Mouse (Mus musculus) kidney, adult 2 months (tissue): ENCODE results near the gene Inf2. TPM values are rescaled to one million over a fixed set of nuclear protein-coding genes. Genes with fewer than 3 reads are reported as not detected.

Source experiments
- DNase-seq: peaks from one replicate; pipeline ENCODE4 v3.0.0; 2021
- H3K27ac ChIP-seq: fragments of 200-500 bp; 2 replicates; pipeline ENCODE4 v1.5.1; 2012; ENCODE audit warnings: low read depth, low read length, control low read depth, inconsistent platforms; ENCODE audit not compliant: insufficient read depth
- H3K27me3 ChIP-seq: fragments of 200-500 bp; replicated peaks from 2 replicates; pipeline ENCODE4 v1.6.1; 2012; ENCODE audit warnings: mild to moderate bottlenecking, moderate library complexity, low read length, inconsistent platforms; ENCODE audit not compliant: control insufficient read depth, insufficient read depth
- H3K36me3 ChIP-seq: fragments of 200-500 bp; 2 replicates; pipeline ENCODE4 v1.6.1; 2012; ENCODE audit warnings: mild to moderate bottlenecking, moderate library complexity, low read length, inconsistent platforms; ENCODE audit not compliant: control insufficient read depth, insufficient read depth
- H3K4me1 ChIP-seq: fragments of 200-500 bp; 2 replicates; pipeline ENCODE4 v1.6.1; 2011; ENCODE audit warnings: low read length; ENCODE audit not compliant: control insufficient read depth, insufficient read depth
- H3K4me3 ChIP-seq: fragments of 200-500 bp; 2 replicates; pipeline ENCODE4 v1.5.1; 2011; ENCODE audit warnings: mild to moderate bottlenecking, low read depth, low read length, control low read depth; ENCODE audit not compliant: insufficient read depth
- CTCF ChIP-seq: fragments of 200-500 bp; conservative IDR thresholded peaks from 2 replicates; pipeline ENCODE4 v1.5.1; 2011; ENCODE audit warnings: low read depth, mild to moderate bottlenecking, control low read depth, low read length, moderate library complexity, mixed read lengths; ENCODE audit not compliant: insufficient read depth, insufficient read length
- POLR2A ChIP-seq: fragments of 200-500 bp; IDR thresholded peaks from one replicate; pipeline ENCODE4 v1.6.1; 2011; ENCODE audit warnings: low read depth, low read length, control low read depth
- WGBS: fragments of 180-500 bp; shearing (Covaris S2); methylation state at CpG from one replicate; pipeline ENCODE4 v1.1.7; 2018; 5-methylcytosine and 5-hydroxymethylcytosine counted together
- polyA plus RNA-seq: library from polyadenylated mRNA; depleted of rRNA; stranded (reverse); fragments of >200 nt; gene quantifications from 2 replicates; pipeline ENCODE4 v1.2.3, GENCODE M21; 2012

Inf2 gene
- polyA plus RNA-seq, 1 experiment: 9.6 TPM

- H3K27ac ChIP-seq: no peak overlapping the region
- 85% methylated on average over 5 of the region's 5 CpGs for WGBS
- no peak overlapping the region for H3K4me3 ChIP-seq
- no peak for DNase-seq
- no peaks in the 10 kb centered on the region for H3K4me1 ChIP-seq
- TF ChIP-seq POLR2A (no peak), CTCF (no peak; the same call in 1 of the 2 replicates)
- no peaks in the 10 kb centered on the region for H3K36me3 ChIP-seq
- H3K27me3 ChIP-seq: no peaks in the 10 kb centered on the region
Observed at GRCm38 (mm10) chr12:112604022-112604421, 15.4 kb downstream of the Inf2 start.

- H3K4me3 ChIP-seq: no peak overlapping the region
- TF ChIP-seq POLR2A: no peak
- TF ChIP-seq CTCF: peak; percentile 28; the same call in 1 of the 2 replicates
- DNase-seq: no peak
- no peak overlapping the region for H3K27ac ChIP-seq
- no peaks in the 10 kb centered on the region for H3K4me1 ChIP-seq
- H3K27me3 ChIP-seq: no peaks in the 10 kb centered on the region
- H3K36me3 ChIP-seq: no peaks in the 10 kb centered on the region
- WGBS: 71% methylated on average over 20 of the region's 20 CpGs
Observed at GRCm38 (mm10) chr12:112604709-112605649, 16.4 kb downstream of the Inf2 start.

GRCm38 (mm10) chr12:112605766-112606165 is 17.2 kb downstream of the Inf2 start:
- peak; percentile 71 for DNase-seq
- Histone ChIP-seq H3K27ac (no peak overlapping the region), H3K27me3 (no peaks in the 10 kb centered on the region), H3K4me1 (no peaks in the 10 kb centered on the region), H3K36me3 (no peaks in the 10 kb centered on the region), H3K4me3 (no peak overlapping the region)
- WGBS: 47% methylated on average over 6 of the region's 6 CpGs
- no peak for TF ChIP-seq POLR2A
- TF ChIP-seq CTCF: peak; percentile 98; the same call in 1 of the 2 replicates

- Histone ChIP-seq H3K36me3 (no peaks in the 10 kb centered on the region), H3K4me3 (no peak overlapping the region), H3K27me3 (no peaks in the 10 kb centered on the region), H3K4me1 (no peaks in the 10 kb centered on the region), H3K27ac (no peak overlapping the region)
- no peak for DNase-seq
- 68% methylated on average over 6 of the region's 6 CpGs for WGBS
- TF ChIP-seq CTCF (no peak), POLR2A (no peak)
Observed at GRCm38 (mm10) chr12:112606998-112607397, 18.4 kb downstream of the Inf2 start.

GRCm38 (mm10) chr12:112609031-112609430 is 20.4 kb downstream of the Inf2 start:
- no peaks in the 10 kb centered on the region for H3K27me3 ChIP-seq
- H3K27ac ChIP-seq: no peak overlapping the region
- 64% methylated on average over 10 of the region's 10 CpGs for WGBS

GRCm38 (mm10) chr12:112616668-112617067 is 28.1 kb downstream of the Inf2 start:
- 62% methylated on average over 9 of the region's 9 CpGs for WGBS
- H3K36me3 ChIP-seq: no peaks in the 10 kb centered on the region
- TF ChIP-seq CTCF: no peak
- TF ChIP-seq POLR2A: no peak
- no peak overlapping the region for H3K27ac ChIP-seq
- no peaks in the 10 kb centered on the region for H3K27me3 ChIP-seq
- no peak overlapping the region for H3K4me3 ChIP-seq
- no peak for DNase-seq
- H3K4me1 ChIP-seq: 0 out of 2 replicates have a peak, but pooled peaks cover 10% of the 10 kb centered on the region

More at GRCm38 (mm10) chr12:112609031-112609430, 20.4 kb downstream of the Inf2 start:
- no peak for TF ChIP-seq CTCF
- TF ChIP-seq POLR2A: no peak
- H3K4me3 ChIP-seq: no peak overlapping the region
- peak; percentile 45 for DNase-seq
- H3K36me3 ChIP-seq: no peaks in the 10 kb centered on the region
- no peaks in the 10 kb centered on the region for H3K4me1 ChIP-seq

- no peak for DNase-seq
Observed at GRCm38 (mm10) chr12:112617184-112617583, 28.6 kb downstream of the Inf2 start.

More at GRCm38 (mm10) chr12:112617184-112617583, 28.6 kb downstream of the Inf2 start:
- no peak for TF ChIP-seq POLR2A
- no peak for TF ChIP-seq CTCF
- Histone ChIP-seq H3K4me3 (no peak overlapping the region), H3K27me3 (no peaks in the 10 kb centered on the region), H3K27ac (no peak overlapping the region), H3K4me1 (0 out of 2 replicates have a peak, but pooled peaks cover 10% of the 10 kb centered on the region), H3K36me3 (no peaks in the 10 kb centered on the region)
- 81% methylated on average over 11 of the region's 11 CpGs for WGBS
